27 mouse cellular contexts compared by ENCODE assay signal in the genomic region with DNA sequence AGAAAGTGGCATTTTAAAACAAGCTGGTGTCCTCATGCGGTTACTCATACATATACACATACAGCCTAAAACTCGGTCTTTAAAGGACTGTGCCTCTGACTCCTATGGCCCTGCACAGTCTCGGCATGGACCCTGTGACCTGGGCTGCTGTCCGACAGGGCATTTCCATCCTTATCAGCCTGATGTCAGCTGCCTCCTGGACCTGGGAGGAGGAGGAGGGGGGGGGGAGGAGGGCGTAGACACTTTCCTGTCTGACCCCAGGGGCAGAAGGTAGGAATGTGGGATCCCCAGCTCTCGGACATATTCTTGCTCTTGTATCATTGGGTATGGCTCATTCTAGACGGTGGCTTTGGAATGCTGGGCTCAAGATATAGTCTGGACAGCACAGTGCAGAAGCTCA. TPM values are rescaled to one million over a fixed set of nuclear protein-coding genes. Genes with fewer than 3 reads are reported as not detected.
A peak's percentile ranks its signal among the peaks of the same experiment; 100 is the strongest.
DNase-seq lines count a peak whose midpoint lies in the region; ATAC-seq and TF ChIP-seq lines count a peak whose summit lies in the region.
"Had no signal": no experiment of that assay in that cellular context is flagged by ENCODE, and none has a peak within 500 bp of the region (broad histone marks: within the 10 kb centered on the region; RNA-seq: fewer than 3 reads in every experiment).

No protein-coding gene starts in this region.

- no peaks in the 10 kb centered on the region for H3K27me3 ChIP-seq in heart, embryonic 11.5 days (ENCODE audit: control insufficient read depth, insufficient read depth, low read length)
- no peaks in the 10 kb centered on the region for H3K27me3 ChIP-seq in liver, adult 2 months (ENCODE audit: control insufficient read depth, insufficient read depth, low read length)
- no peaks in the 10 kb centered on the region for H3K27me3 ChIP-seq in liver, embryonic 12.5 days (replicated peaks)
- H3K27me3 ChIP-seq: embryonic facial prominence, embryonic 13.5 days; heart, embryonic 13.5 days; hindbrain, embryonic 13.5 days; intestine, embryonic 15.5 days had no signal

- in situ Hi-C loops in ES-E14 (cut with MboI; ENCODE audit: low sequenced_read_pairs in 2 of 2, unreplicated experiment in 2 of 2) = no loop called here

- no peak overlapping the region for H3K9ac ChIP-seq in heart, embryonic 11.5 days (ENCODE audit: low read depth, low read length)
- H3K9ac ChIP-seq in liver, adult 2 months (ENCODE audit: low read depth, low read length) = no peak overlapping the region
- H3K9ac ChIP-seq in liver, embryonic 12.5 days = no peak overlapping the region
- H3K9ac ChIP-seq in ES-E14 (ENCODE audit: insufficient read depth, low read depth, low read length, poor library complexity, severe bottlenecking) = no peak overlapping the region
- H3K9ac ChIP-seq: embryonic facial prominence, embryonic 13.5 days; forebrain, postnatal 0 days; heart, embryonic 13.5 days; hindbrain, embryonic 13.5 days; intestine, embryonic 15.5 days had no signal

- H3K4me3 ChIP-seq in heart, embryonic 11.5 days (ENCODE audit: low read depth, low read length) = no peak overlapping the region; the same call in 1 of the 2 replicates
- no peak overlapping the region for H3K4me3 ChIP-seq in liver, adult 2 months (ENCODE audit: insufficient read depth, low read depth, low read length)
- no peak overlapping the region for H3K4me3 ChIP-seq in liver, embryonic 12.5 days
- H3K4me3 ChIP-seq in ES-E14 (ENCODE audit: insufficient read depth in 1 of 2, low read depth in 1 of 2, low read length in 2 of 2, poor library complexity in 1 of 2, severe bottlenecking in 1 of 2) = no peak overlapping the region
- H3K4me3 ChIP-seq: embryonic facial prominence, embryonic 10.5 days; embryonic facial prominence, embryonic 13.5 days; erythroblast, embryonic 14.5 days; gastrocnemius, adult 2 months; heart, embryonic 13.5 days; hindbrain, embryonic 13.5 days; intestine, embryonic 15.5 days had no signal

- H3K79me2 ChIP-seq in liver, adult 2 months (ENCODE audit: control insufficient read depth, insufficient read depth, low read length) = peaks cover 38% of the 10 kb centered on the region

- H3K4me1 ChIP-seq in heart, embryonic 11.5 days (ENCODE audit: control insufficient read depth, insufficient read depth, low read length) = peaks cover 53% of the 10 kb centered on the region
- H3K4me1 ChIP-seq in liver, adult 2 months (ENCODE audit: control insufficient read depth, insufficient read depth, low read length) = peaks cover 37% of the 10 kb centered on the region
- peaks cover 72% of the 10 kb centered on the region for H3K4me1 ChIP-seq in liver, embryonic 12.5 days
- H3K4me1 ChIP-seq in ES-E14 (ENCODE audit: control insufficient read depth in 2 of 2, insufficient read depth in 2 of 2, low read length in 2 of 2, poor library complexity in 1 of 2) = peaks cover 2 to 32% of the 10 kb centered on the region in 2 experiments; a peak in 3 of 4 replicates

- no peak for TF ChIP-seq CTCF in liver, adult 2 months (IDR thresholded peaks at IDR 0.05; ENCODE audit: low read depth, low read length)

- TF ChIP-seq POLR2A in liver, adult 2 months (IDR thresholded peaks at IDR 0.05; ENCODE audit: extremely low read depth, insufficient read depth, low read length) = no peak

- H3K4me2 ChIP-seq in heart, embryonic 11.5 days = no peak overlapping the region
- H3K4me2 ChIP-seq in liver, embryonic 12.5 days = no peak overlapping the region
- H3K4me2 ChIP-seq: embryonic facial prominence, embryonic 13.5 days; heart, embryonic 13.5 days; hindbrain, embryonic 13.5 days; intestine, embryonic 15.5 days had no signal

- WGBS in heart, embryonic 11.5 days (ENCODE audit: insufficient replicate concordance) = 25% methylated on average over 6 of the region's 7 CpGs
- 17% methylated on average over 7 of the region's 7 CpGs for WGBS in liver, adult 2 months
- 33% methylated on average over 7 of the region's 7 CpGs for WGBS in liver, embryonic 12.5 days (ENCODE audit: insufficient replicate concordance)

- no peak for DNase-seq in heart, adult 8-10 months (ENCODE audit: low spot score)
- DNase-seq in liver, adult 2 months (ENCODE audit: extremely low read depth, low read depth, low spot score) = peak; percentile 59
- no peak for DNase-seq in ES-E14 (ENCODE audit: low read depth, low spot score)
- DNase-seq in yolk sac, embryonic 10.5 days (ENCODE audit: low spot score) = peak; percentile 81
- DNase-seq: adrenal gland, adult 8-10 months; adrenal gland, postnatal 25 days; cerebellum, adult 11-12 months; cerebellum, adult 8-10 months; cerebellum, postnatal 36 days; embryo, embryonic 11 days; forebrain, postnatal 0 days; gastrocnemius, adult 2 months; gastrocnemius, postnatal 14 days; heart, adult 18-20 months; heart, postnatal 14 days had no signal

- H3K9me3 ChIP-seq in heart, embryonic 11.5 days (replicated peaks; ENCODE audit: control insufficient read depth, low read length) = no peaks in the 10 kb centered on the region
- H3K9me3 ChIP-seq in liver, embryonic 12.5 days (replicated peaks) = no peaks in the 10 kb centered on the region
- no peaks in the 10 kb centered on the region for H3K9me3 ChIP-seq in ES-E14 (ENCODE audit: control insufficient read depth, insufficient read depth, low read depth, low read length)
- H3K9me3 ChIP-seq: embryonic facial prominence, embryonic 10.5 days; embryonic facial prominence, embryonic 13.5 days; heart, embryonic 13.5 days; hindbrain, embryonic 13.5 days; intestine, embryonic 15.5 days had no signal

- no peaks in the 10 kb centered on the region for H3K36me3 ChIP-seq in heart, embryonic 11.5 days (ENCODE audit: control insufficient read depth, insufficient read depth, low read length)
- no peaks in the 10 kb centered on the region for H3K36me3 ChIP-seq in liver, adult 2 months (ENCODE audit: control insufficient read depth, insufficient read depth, low read length)
- H3K36me3 ChIP-seq in liver, embryonic 12.5 days = no peaks in the 10 kb centered on the region
- H3K36me3 ChIP-seq in ES-E14 (ENCODE audit: control insufficient read depth, insufficient read depth, low read length, poor library complexity, severe bottlenecking) = no peaks in the 10 kb centered on the region; the same call in 1 of the 2 replicates
- H3K36me3 ChIP-seq: heart, embryonic 13.5 days; hindbrain, embryonic 13.5 days; intestine, embryonic 15.5 days had no signal

- ATAC-seq in heart, embryonic 11.5 days (replicated peaks; ENCODE audit: insufficient number of reproducible peaks, low FRiP score, low TSS enrichment) = 0 out of 2 replicates have a peak, but pooled peaks have one; percentile 40
- no peak for ATAC-seq in liver, embryonic 12.5 days
- ATAC-seq: activated CD4-positive, CD25-positive, alpha-beta regulatory T cell, adult 4 months; CD4-positive, CD25-positive, alpha-beta regulatory T cell, adult 4 months; forebrain, embryonic 14.5 days; forebrain, postnatal 0 days; hindbrain, embryonic 16.5 days; intestine, embryonic 15.5 days had no signal

- no peak overlapping the region for H3K27ac ChIP-seq in heart, embryonic 11.5 days (ENCODE audit: low read depth, low read length)
- no peak overlapping the region for H3K27ac ChIP-seq in liver, adult 2 months (replicated peaks; ENCODE audit: insufficient read depth, low read depth, low read length)
- H3K27ac ChIP-seq in liver, embryonic 12.5 days = no peak overlapping the region
- H3K27ac ChIP-seq in ES-E14 (ENCODE audit: insufficient read depth, low read depth, low read length, poor library complexity, severe bottlenecking) = peak overlapping the region; percentile 3; the same call in 1 of the 2 replicates
- H3K27ac ChIP-seq: embryonic facial prominence, embryonic 10.5 days; embryonic facial prominence, embryonic 13.5 days; gastrocnemius, adult 2 months; heart, embryonic 13.5 days; intestine, embryonic 15.5 days had no signal

TF ChIP-seq in ES-E14, 5 proteins besides CTCF, POLR2A, EP300 and RAD21:
- TF ChIP-seq CHD2 (IDR thresholded peaks at IDR 0.05; ENCODE audit: low read depth, low read length) (no peak), MAFK (IDR thresholded peaks at IDR 0.05; ENCODE audit: insufficient read depth, low read depth, low read length) (no peak), HCFC1 (IDR thresholded peaks at IDR 0.05; ENCODE audit: borderline replicate concordance, insufficient read depth, low read length) (no peak), ZNF384 (IDR thresholded peaks at IDR 0.05; ENCODE audit: low read depth, low read length) (no peak), ZC3H11A (IDR thresholded peaks at IDR 0.05; ENCODE audit: borderline replicate concordance, low read depth, low read length) (no peak)

RNA-seq across cellular contexts. Expression of gene Arid1b, which starts 16.6 kb away (rescaled TPM):
- polyA plus RNA-seq in heart, embryonic 11.5 days (2014; fragmentation: Nextera tagmentation; extraction: Ambion mirVana) = 7.4 and 8.2 TPM in 2 replicates
- 10 to 100 TPM; 25.0 to 27.2 (median 26.2) TPM for total RNA-seq in heart, adult 8-10 months (2022)
- total RNA-seq in liver, adult 2 months (2014; rRNA removed) = 9.7 and 12.5 TPM in 2 replicates
- 11.7 and 12.1 TPM in 2 replicates for polyA plus RNA-seq in liver, adult 2 months (2012; rRNA removed)
- 5.5 and 5.9 TPM in 2 replicates for polyA plus RNA-seq in liver, embryonic 12.5 days (2016; fragmentation: Nextera tagmentation; extraction: Ambion mirVana)
- total RNA-seq in ES-E14 (2012; rRNA removed) = 9.2 and 13.7 TPM in 2 replicates

Comparison
In these comparisons a context has a peak if more than half of its experiments do, and no peak if none do; other contexts are left out.
1. DNase-seq: peak in liver, adult 2 months (single experiment) and yolk sac, embryonic 10.5 days (single experiment); none in heart, adult 8-10 months (single experiment) and ES-E14 (single experiment).